Mouse (Mus musculus) stomach, embryonic 15.5 days (tissue): ENCODE measurements around the gene Mmp21. TPM values are rescaled to one million over a fixed set of nuclear protein-coding genes. Genes with fewer than 3 reads are reported as not detected.
A peak's percentile ranks its signal among the peaks of the same experiment; 100 is the strongest.

Experiments
- ATAC-seq: fragments of 200-750 bp; cut with Nextera tagmentation; 2 replicates; pipeline ENCODE4 v1.8.0; 2017; ENCODE audit warnings: low read depth, moderate number of reproducible peaks, moderate TSS enrichment; ENCODE audit not compliant: insufficient read depth, low FRiP score
- H3K27ac ChIP-seq: fragments of 300-500 bp; sonication (generic); 2 replicates; pipeline ENCODE4 v1.5.1; 2015; ENCODE audit warnings: mild to moderate bottlenecking, inconsistent platforms
- H3K27me3 ChIP-seq: fragments of 300-500 bp; sonication (generic); replicated peaks from 2 replicates; pipeline ENCODE4 v1.6.1; 2015; ENCODE audit warnings: inconsistent platforms
- H3K36me3 ChIP-seq: fragments of 300-500 bp; sonication (generic); 2 replicates; pipeline ENCODE4 v1.6.1; 2015; ENCODE audit warnings: inconsistent platforms
- H3K4me1 ChIP-seq: fragments of 300-500 bp; sonication (generic); 2 replicates; pipeline ENCODE4 v1.6.1; 2015; ENCODE audit warnings: inconsistent platforms
- H3K4me2 ChIP-seq: fragments of 300-500 bp; sonication (generic); 2 replicates; pipeline ENCODE4 v1.6.1; 2015; ENCODE audit warnings: mild to moderate bottlenecking, inconsistent platforms
- H3K4me3 ChIP-seq: fragments of 300-500 bp; sonication (generic); replicated peaks from 2 replicates; pipeline ENCODE4 v1.5.1; 2015; ENCODE audit warnings: inconsistent platforms
- H3K9ac ChIP-seq: fragments of 300-500 bp; sonication (generic); 2 replicates; pipeline ENCODE4 v1.6.1; 2015; ENCODE audit warnings: inconsistent platforms
- H3K9me3 ChIP-seq: fragments of 300-500 bp; sonication (generic); 2 replicates; pipeline ENCODE4 v1.6.1; 2016; ENCODE audit warnings: inconsistent platforms
- WGBS: fragments of 180-500 bp; shearing (Covaris S2); methylation state at CpG from one replicate; pipeline ENCODE4 v1.1.7; 2015; 5-methylcytosine and 5-hydroxymethylcytosine counted together
- polyA plus RNA-seq: library from polyadenylated mRNA; unstranded; fragments of >200 nt; fragmentation: Nextera tagmentation; extraction: Ambion mirVana; gene quantifications from 2 replicates; pipeline ENCODE4 v1.2.1, GENCODE M21; 2015

Gene Mmp21
- polyA plus RNA-seq, 1 experiment from 2014 or later, result not detected

DNA sequence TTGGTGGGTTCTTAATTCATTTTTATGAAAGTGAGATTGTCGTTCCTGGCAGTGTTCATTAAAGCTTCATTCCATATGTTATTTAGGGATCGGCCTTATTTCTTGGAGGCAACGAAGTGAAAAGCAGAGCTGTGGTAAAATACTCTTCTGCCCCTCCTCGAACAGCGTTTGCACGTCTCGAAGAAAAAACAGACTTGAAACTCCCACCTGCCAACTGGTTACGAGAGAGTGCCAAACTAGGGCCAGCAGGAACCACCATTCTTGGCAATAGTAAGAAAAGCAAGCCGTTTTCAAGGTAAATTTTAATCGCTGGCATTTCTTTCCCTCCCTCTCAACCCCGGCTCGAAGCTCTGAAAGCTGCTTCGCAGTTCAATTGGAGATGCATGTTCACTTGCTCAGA, 41.0 kb downstream of the Mmp21 start:
- H3K27ac ChIP-seq, result no peak overlapping the region
- H3K4me2 ChIP-seq, result peak overlapping the region; percentile 84
- peak overlapping the region; percentile 99; the same call in 1 of the 2 replicates for H3K9ac ChIP-seq
- H3K36me3 ChIP-seq, result peaks cover 24% of the 10 kb centered on the region
- H3K4me1 ChIP-seq, result peaks cover 6% of the 10 kb centered on the region; the same call in 1 of the 2 replicates
- WGBS, result 88% methylated on average over 13 of the region's 13 CpGs
- H3K4me3 ChIP-seq, result peak overlapping the region; percentile 98
- no peak for ATAC-seq
- H3K9me3 ChIP-seq, result no peaks in the 10 kb centered on the region
- H3K27me3 ChIP-seq, result no peaks in the 10 kb centered on the region

DNA sequence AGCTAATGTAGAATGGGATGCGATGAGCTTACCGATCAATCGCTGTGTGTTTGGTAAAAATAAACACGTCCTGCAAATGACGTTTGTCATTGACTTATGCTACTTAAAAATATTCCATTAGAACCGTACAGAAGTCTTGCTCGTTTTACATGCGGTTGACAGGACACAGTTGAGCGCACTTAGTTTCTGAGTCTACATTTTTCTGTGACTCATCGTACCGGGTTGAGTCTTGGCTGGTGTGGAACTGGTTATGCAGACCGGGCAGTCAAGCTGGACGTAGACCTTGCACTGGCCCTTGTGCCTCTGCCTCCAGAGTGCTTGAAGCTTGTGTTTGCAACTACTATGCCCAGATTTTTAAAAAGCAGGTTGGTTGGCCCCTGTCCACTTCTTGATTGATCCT, 41.6 kb downstream of the Mmp21 start:
- H3K36me3 ChIP-seq, result peaks cover 22% of the 10 kb centered on the region
- no peaks in the 10 kb centered on the region for H3K27me3 ChIP-seq
- H3K4me1 ChIP-seq, result peaks cover 6% of the 10 kb centered on the region; the same call in 1 of the 2 replicates
- peak overlapping the region; percentile 98 for H3K4me3 ChIP-seq
- H3K9ac ChIP-seq, result peak overlapping the region; percentile 99
- no peaks in the 10 kb centered on the region for H3K9me3 ChIP-seq
- peak overlapping the region; percentile 84 for H3K4me2 ChIP-seq
- no peak for ATAC-seq
- peak overlapping the region; percentile 87; the same call in 1 of the 2 replicates for H3K27ac ChIP-seq
- WGBS, result 7% methylated on average over 13 of the region's 13 CpGs

DNA sequence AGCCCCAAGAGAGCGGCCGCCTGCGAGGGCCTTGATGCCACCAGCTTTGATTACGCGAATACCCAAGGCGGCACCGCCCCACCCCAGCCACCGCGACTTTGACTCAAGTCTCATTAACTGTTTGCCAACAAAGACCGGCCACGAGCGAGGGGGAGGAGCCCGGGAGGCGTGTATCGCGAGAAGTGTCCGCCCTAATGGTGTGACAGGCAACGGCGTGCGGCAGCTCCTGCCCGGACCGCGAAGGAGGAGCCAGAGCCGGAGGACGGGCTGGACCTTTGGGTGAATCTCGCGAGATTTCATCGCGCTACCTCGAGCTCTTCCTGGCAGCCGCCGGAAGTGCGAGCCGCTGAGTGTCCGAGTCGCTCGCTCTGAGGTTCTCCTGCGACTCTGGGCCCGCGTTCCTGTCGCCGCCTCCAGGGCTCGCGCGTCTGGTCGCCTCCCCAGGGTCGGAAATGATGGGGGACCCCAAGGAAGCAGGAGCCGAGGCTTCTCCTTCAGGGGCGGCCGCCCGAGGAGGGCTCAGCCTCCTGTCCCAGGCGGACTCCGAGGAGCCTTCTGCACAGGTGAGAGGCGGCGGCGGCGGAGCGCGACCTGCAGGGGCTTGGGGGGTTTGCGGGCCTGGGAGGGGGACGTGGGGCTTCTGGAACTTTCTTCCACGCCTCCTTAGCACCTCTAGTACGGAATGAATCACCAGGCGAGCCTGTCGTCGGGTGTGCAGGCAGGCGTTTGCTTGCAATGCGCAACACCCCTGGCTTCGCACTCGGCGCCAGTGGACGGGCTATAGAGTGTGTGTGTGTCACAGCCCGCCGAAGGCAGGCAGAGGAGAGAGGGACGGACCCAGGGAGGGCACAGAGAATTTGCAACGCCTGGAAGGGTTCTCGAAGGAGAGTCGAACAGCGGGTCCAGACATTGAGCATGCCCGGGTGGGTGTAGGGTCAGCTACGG, 42.2 kb downstream of the Mmp21 start, which contains the start of gene Edrf1:
Edrf1 (plus strand) TSS at position 183 of the 945 bp plus-strand sequence.
- ATAC-seq, result peak; percentile 98
- WGBS, result under 1% methylated on average over 81 of the region's 81 CpGs
- peaks cover 6% of the 10 kb centered on the region; the same call in 1 of the 2 replicates for H3K4me1 ChIP-seq
- no peaks in the 10 kb centered on the region for H3K9me3 ChIP-seq
- peak within 1 kb of the TSS; percentile 98 for H3K4me3 ChIP-seq
- peaks cover 17% of the 10 kb centered on the region for H3K36me3 ChIP-seq
- H3K27ac ChIP-seq, result peak within 1 kb of the TSS; percentile 93
- no peaks in the 10 kb centered on the region for H3K27me3 ChIP-seq
- H3K4me2 ChIP-seq, result peak within 1 kb of the TSS; percentile 84
- H3K9ac ChIP-seq, result peak within 1 kb of the TSS; percentile 99

DNA sequence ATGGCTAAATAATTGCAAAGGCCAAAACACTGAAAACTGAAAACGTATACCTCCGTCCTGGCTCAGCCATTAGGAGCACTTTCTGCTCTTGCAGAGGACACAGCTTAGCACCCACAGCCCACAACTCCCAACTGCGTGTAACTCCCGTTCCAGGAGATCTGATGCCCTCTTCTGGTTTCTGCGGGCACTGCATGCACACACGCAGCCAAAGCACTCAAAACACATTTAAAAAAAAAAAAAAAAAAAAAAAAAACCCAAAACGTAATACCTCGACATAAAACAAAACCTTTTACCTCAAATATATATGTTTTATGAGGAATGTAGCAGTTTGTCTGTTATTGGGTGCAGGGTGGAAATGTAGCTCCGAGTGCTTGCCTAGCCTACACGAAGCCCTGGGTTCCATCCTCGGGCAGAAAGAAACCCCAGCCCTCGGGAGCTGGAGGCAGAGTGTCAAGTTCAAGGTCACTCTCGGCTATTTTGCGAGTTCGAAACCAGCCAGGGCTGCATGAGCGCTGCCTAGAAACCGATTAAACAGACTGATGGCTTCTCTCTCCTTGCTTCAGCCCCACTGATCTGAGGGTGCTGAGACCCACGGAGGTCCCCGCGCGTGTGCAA, 43.0 kb downstream of the Mmp21 start:
- 3% methylated on average over 21 of the region's 21 CpGs for WGBS
- Histone ChIP-seq H3K36me3 (peaks cover 11% of the 10 kb centered on the region), H3K9me3 (no peaks in the 10 kb centered on the region), H3K4me1 (peaks cover 6% of the 10 kb centered on the region; the same call in 1 of the 2 replicates), H3K27me3 (no peaks in the 10 kb centered on the region), H3K9ac (peak overlapping the region; percentile 63), H3K4me2 (peak overlapping the region; percentile 83), H3K4me3 (peak overlapping the region; percentile 98), H3K27ac (peak overlapping the region; percentile 93)
- peak; percentile 6; the same call in 1 of the 2 replicates for ATAC-seq

GRCm38 (mm10) chr7:133634932-133635650, 44.8 kb downstream of the Mmp21 start:
- Histone ChIP-seq H3K27ac (peak overlapping the region; percentile 59; the same call in 1 of the 2 replicates), H3K4me1 (peaks cover 6% of the 10 kb centered on the region; the same call in 1 of the 2 replicates), H3K27me3 (no peaks in the 10 kb centered on the region), H3K9me3 (no peaks in the 10 kb centered on the region), H3K36me3 (no peaks in the 10 kb centered on the region), H3K9ac (no peak overlapping the region), H3K4me3 (no peak overlapping the region), H3K4me2 (no peak overlapping the region)
- ATAC-seq, result no peak
- 43% methylated on average over 10 of the region's 12 CpGs for WGBS

GRCm38 (mm10) chr7:133632476-133632875, 47.4 kb downstream of the Mmp21 start:
- Histone ChIP-seq H3K9me3 (no peaks in the 10 kb centered on the region), H3K27ac (no peak overlapping the region), H3K9ac (no peak overlapping the region), H3K36me3 (no peaks in the 10 kb centered on the region), H3K4me3 (no peak overlapping the region), H3K4me1 (0 out of 2 replicates have a peak, but pooled peaks cover 2% of the 10 kb centered on the region), H3K27me3 (no peaks in the 10 kb centered on the region), H3K4me2 (no peak overlapping the region)
- no peak for ATAC-seq
- WGBS, result 28% methylated on average over 2 of the region's 2 CpGs

- Histone ChIP-seq H3K4me2 (no peak overlapping the region), H3K9me3 (no peaks in the 10 kb centered on the region), H3K4me3 (no peak overlapping the region), H3K9ac (no peak overlapping the region), H3K36me3 (no peaks in the 10 kb centered on the region), H3K27me3 (no peaks in the 10 kb centered on the region), H3K27ac (no peak overlapping the region), H3K4me1 (0 out of 2 replicates have a peak, but pooled peaks cover 3% of the 10 kb centered on the region)
- no peak for ATAC-seq
- WGBS, result 67% methylated on average over 5 of the region's 5 CpGs
These were observed 49.0 kb downstream of the Mmp21 start for GRCm38 (mm10) chr7:133630821-133631220.

- no peak overlapping the region for H3K4me2 ChIP-seq
- ATAC-seq, result no peak
- H3K9me3 ChIP-seq, result no peaks in the 10 kb centered on the region
- no peak overlapping the region for H3K27ac ChIP-seq
- H3K36me3 ChIP-seq, result no peaks in the 10 kb centered on the region
- 32% methylated on average over 14 of the region's 14 CpGs for WGBS
- H3K9ac ChIP-seq, result no peak overlapping the region
- no peak overlapping the region for H3K4me3 ChIP-seq
- 0 out of 2 replicates have a peak, but pooled peaks cover 3% of the 10 kb centered on the region for H3K4me1 ChIP-seq
- no peaks in the 10 kb centered on the region for H3K27me3 ChIP-seq
These were observed 52.5 kb downstream of the Mmp21 start for GRCm38 (mm10) chr7:133627184-133627936.

Other genes with a start within 250 kb of the Mmp21 start
- gene Tex36, start 77.9 kb downstream of the Mmp21 start, polyA plus RNA-seq, result not detected in 2 replicates
- gene Edrf1, start 42.5 kb downstream of the Mmp21 start, polyA plus RNA-seq, result 17.7 and 19.7 TPM in 2 replicates
- gene Bccip, start 29.3 kb upstream of the Mmp21 start, polyA plus RNA-seq, result 157 and 163 TPM in 2 replicates
- 35.4 and 39.8 TPM in 2 replicates for gene Uros, start 30.0 kb upstream of the Mmp21 start, polyA plus RNA-seq
- gene Fank1, start 96.8 kb upstream of the Mmp21 start, polyA plus RNA-seq, result 0.50 and 0.54 TPM in 2 replicates
- gene Dhx32, start 102.7 kb upstream of the Mmp21 start, polyA plus RNA-seq, result 45.3 and 46.8 TPM in 2 replicates